8 mouse cellular contexts compared by ENCODE assay signal in genomic region chr1:173367356-173368046, GRCm38 (mm10). TPM values are rescaled to one million over a fixed set of nuclear protein-coding genes. Genes with fewer than 3 reads are reported as not detected.
A peak's percentile ranks its signal among the peaks of the same experiment; 100 is the strongest.
DNase-seq lines count a peak whose midpoint lies in the region; TF ChIP-seq lines count a peak whose summit lies in the region.

TSS of gene Cadm3 (minus strand) at chr1:173367695.

- no peak for TF ChIP-seq POLR2A in small intestine, adult 2 months (IDR thresholded peaks at IDR 0.05; ENCODE audit: low read depth, low read length)

- WGBS in small intestine, adult 2 months = 3% methylated on average over 46 of the region's 46 CpGs

- peak; percentile 8 for DNase-seq in lung, postnatal 10 days
- no peak for DNase-seq in lung, postnatal 4 days
- DNase-seq in embryo, embryonic 11 days = peak; percentile 76
- peak; percentile 44 for DNase-seq in gastrocnemius, postnatal 25 days
- DNase-seq in layer of hippocampus, adult 9-11 months = peak; percentile 79
- no peak for DNase-seq in adipocyte (ENCODE audit: low spot score)

- TF ChIP-seq CTCF in small intestine, adult 2 months (IDR thresholded peaks at IDR 0.05; ENCODE audit: extremely low read depth, insufficient read length, insufficient replicate concordance, low read depth, low read length) = no peak

- H3K27me3 ChIP-seq in megakaryocyte, embryonic 14.5 days (replicated peaks) = peaks cover 87% of the 10 kb centered on the region
- peaks cover 16% of the 10 kb centered on the region for H3K27me3 ChIP-seq in small intestine, adult 2 months (ENCODE audit: control insufficient read depth, insufficient read depth, low read length)

- peaks cover 29% of the 10 kb centered on the region for H3K4me1 ChIP-seq in megakaryocyte, embryonic 14.5 days
- H3K4me1 ChIP-seq in small intestine, adult 2 months (ENCODE audit: control insufficient read depth, insufficient read depth, insufficient read length, low read length) = no peaks in the 10 kb centered on the region

- H3K9me3 ChIP-seq in megakaryocyte, embryonic 14.5 days = no peaks in the 10 kb centered on the region

- H3K27ac ChIP-seq in small intestine, adult 2 months (ENCODE audit: insufficient read depth, low read depth, low read length) = no peak within 1 kb of the TSS

- no peaks in the 10 kb centered on the region for H3K36me3 ChIP-seq in megakaryocyte, embryonic 14.5 days (replicated peaks; ENCODE audit: low read length)
- H3K36me3 ChIP-seq in small intestine, adult 2 months (ENCODE audit: control insufficient read depth, insufficient read depth, low read length) = no peaks in the 10 kb centered on the region

- H3K4me3 ChIP-seq in megakaryocyte, embryonic 14.5 days (replicated peaks) = peak within 1 kb of the TSS; percentile 87
- peak within 1 kb of the TSS; percentile 40 for H3K4me3 ChIP-seq in small intestine, adult 2 months (ENCODE audit: low read depth, low read length)

RNA-seq across cellular contexts. Expression of gene Cadm3, which starts in this region (rescaled TPM):
- total RNA-seq in gastrocnemius, postnatal 25 days (2021) = 10 to 100 TPM in 1 of 2 experiments, 1 to 10 TPM in 1; 9.9 to 11.4 TPM
- polyA plus RNA-seq in megakaryocyte, embryonic 14.5 days (2012; ENCODE audit: insufficient read depth, low replicate concordance) = not detected in 2 replicates
- 3.8 and 4.9 TPM in 2 replicates for polyA plus RNA-seq in small intestine, adult 2 months (2012; rRNA removed)

Comparison
In these comparisons a context has a peak if more than half of its experiments do, and no peak if none do; other contexts are left out.
1. DNase-seq: peak in lung, postnatal 10 days (single experiment), embryo, embryonic 11 days (single experiment), gastrocnemius, postnatal 25 days (single experiment) and layer of hippocampus, adult 9-11 months (single experiment); none in lung, postnatal 4 days (0 of 2) and adipocyte (single experiment).